Mouse (Mus musculus): ENCODE results near the gene C4bp.
"Not testable (repeated sequence)": the region's sequence is repeated elsewhere in the genome, so short reads cannot be mapped to it uniquely, and the experiment has no call there.

C4bp gene

DNA sequence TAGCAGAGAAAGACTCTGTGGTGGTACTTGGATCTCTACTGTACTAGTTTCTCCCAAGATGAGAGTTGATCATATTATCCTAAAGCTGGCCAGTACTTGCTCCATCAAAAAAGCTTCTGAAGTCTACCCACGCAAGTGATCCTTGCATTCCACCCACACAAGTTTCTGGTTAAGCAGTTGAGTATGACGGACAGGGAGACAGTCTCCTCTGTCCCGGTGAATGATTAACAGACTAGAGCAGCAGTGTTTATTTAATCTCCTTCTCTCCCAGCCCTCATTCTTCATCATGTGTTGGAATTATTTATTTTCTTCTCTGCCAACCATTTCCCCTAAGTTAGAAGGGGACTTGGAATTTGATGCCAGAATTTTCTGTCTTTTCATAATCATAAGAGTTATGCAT is at the start of gene C4bp:
Gene C4bp, minus strand, starts transcription at position 179 of the 400 bp plus-strand sequence.
- peak; percentile 2 to 37 for DNase-seq

DNA sequence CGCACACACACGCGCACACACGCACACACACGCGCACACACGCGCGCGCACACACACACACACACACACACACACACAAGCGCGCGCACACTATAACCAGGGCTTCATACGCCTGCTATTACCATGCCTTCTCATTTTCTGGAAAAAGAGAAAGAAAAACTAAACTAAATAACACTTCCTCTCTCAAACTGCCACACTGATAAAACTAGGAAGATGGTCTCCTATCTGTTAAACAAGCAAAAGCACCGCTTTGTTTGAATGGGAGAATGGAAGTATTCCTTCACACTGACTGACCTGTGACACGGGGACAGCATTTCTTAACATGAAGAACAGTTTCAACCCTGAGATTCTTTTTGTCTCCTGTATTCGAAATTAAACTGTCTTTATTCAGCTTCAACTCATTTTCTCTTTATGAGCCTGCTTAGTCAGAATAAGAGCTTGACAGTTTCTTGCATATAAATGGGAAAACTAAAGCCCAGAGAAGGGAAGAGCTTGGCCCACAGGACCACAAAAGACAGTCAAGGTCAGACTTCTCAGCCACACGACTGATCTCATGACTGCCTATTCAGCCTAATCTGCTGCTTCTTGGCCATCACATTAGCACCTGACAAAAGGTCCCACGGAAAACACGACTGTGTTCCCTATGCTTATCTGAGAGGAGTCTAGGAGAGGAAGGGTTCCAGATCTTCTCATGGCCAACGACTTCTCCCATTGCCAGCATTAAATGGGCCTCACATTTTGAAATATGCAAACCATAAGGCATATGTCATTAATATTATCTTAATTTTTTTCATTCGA is 49.0 kb upstream of the C4bp start:
- DNase-seq: no peak

DNA sequence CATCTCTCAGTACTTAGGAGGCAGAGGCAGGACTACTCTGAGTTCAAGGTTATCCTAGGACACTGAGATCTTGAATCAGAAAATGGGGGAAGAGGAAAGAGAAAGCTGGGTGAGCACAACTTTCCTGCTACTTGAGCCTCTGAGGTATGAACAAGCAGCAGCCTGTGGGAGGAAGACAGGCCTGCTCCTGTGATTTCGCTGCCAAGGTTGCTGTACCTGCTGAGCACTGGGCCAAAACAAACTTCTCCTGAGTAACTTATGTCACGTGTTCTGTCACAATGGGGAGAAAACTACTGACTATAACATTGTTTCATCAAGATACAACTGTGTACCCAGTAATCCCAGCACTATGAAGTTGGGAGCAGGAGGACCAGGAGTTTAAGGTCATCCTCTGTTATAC is 42.2 kb upstream of the C4bp start:
- DNase-seq: peak in 1 of 2 experiments; percentile 12

DNA sequence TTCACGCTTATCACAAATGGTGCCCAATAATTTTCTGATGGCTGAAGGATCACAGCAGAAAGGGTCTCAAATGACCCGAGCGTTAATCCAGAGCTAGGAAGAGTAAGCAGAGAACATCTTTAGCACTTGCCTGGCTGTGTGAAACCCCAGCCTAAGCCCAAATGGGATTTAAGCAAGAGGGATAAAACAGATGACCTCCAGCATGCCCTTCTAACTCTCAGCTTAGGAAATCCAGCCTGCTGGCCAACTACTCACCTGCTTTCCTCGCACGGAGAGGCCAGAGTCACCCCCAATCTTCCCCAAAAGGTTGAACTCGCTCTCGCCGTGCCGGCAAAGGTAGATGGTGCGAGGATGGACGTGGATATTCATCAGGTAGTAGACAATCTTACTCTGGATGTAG is 40.5 kb upstream of the C4bp start:
- DNase-seq: no peak

DNA sequence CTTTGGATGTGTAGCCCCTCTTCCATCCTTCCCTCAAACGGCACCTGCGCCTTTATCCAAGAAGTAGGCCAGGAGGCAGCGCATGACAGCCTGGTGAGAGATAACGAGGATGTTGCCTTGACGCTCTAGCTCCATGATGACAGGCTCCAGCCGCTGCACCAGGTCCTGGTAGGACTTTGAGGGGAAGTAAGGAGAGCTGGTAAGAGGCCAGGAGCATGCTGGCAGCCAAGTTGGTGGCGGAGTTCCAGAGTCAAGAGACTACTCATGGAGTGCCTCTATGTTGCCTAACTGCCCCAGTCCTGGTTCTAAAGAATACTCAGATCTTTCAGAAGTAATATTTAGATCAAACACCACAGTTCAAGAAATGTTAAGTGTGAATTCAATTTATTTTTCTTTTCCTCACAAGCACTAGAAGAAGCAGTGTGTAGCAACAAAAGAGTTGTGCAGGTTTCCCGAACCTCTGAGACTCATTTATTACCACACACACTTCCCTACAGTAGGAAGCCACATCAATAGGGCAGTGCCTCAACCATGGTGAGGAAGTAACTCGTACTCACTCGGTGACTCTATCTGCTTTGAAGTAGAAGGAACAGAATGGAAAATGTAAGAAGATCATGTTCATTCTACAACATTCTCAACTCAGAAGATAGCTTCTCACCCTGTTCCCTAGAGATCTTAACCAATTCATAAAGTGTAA is 38.7 kb upstream of the C4bp start:
- DNase-seq: no peak

DNA sequence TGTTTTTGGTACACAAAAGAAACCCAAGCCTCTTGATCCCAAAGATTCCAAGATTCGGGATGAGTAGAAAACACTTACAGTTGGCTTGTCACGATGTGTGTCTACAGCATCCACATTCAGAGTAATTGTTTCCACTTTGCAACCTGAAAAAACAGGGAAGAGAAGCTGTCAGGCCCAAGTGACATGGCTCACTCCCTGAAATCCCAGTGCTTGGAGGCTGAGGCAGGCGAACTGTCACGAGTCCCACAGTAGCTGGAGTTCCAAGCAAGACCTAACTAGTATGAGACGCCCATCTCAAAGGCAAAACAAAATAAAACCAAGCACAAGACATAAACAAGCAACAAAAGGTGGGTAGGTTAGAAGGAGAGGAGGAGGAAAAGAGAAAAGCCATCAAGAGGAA is 37.2 kb upstream of the C4bp start:
- no peak for DNase-seq

DNA sequence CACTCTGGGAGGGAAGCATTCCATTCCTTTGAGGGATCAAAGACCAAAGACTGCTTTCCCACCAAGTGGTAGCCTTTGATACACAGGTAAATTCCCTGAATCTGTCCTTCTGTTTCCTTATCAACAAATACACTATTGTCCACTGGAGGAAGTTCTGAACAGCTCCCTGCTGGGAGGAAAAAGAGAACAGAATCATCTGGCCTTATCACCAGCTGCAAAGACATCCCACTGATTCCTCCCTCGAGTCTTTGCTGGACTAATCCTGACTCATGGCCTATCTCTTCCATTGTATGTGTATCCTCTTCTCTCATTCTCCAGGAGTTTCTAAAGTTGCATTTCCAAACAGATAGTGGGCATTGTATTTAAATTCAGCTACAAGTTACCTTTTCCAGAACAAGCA is 22.5 kb upstream of the C4bp start:
- no peak for DNase-seq

DNA sequence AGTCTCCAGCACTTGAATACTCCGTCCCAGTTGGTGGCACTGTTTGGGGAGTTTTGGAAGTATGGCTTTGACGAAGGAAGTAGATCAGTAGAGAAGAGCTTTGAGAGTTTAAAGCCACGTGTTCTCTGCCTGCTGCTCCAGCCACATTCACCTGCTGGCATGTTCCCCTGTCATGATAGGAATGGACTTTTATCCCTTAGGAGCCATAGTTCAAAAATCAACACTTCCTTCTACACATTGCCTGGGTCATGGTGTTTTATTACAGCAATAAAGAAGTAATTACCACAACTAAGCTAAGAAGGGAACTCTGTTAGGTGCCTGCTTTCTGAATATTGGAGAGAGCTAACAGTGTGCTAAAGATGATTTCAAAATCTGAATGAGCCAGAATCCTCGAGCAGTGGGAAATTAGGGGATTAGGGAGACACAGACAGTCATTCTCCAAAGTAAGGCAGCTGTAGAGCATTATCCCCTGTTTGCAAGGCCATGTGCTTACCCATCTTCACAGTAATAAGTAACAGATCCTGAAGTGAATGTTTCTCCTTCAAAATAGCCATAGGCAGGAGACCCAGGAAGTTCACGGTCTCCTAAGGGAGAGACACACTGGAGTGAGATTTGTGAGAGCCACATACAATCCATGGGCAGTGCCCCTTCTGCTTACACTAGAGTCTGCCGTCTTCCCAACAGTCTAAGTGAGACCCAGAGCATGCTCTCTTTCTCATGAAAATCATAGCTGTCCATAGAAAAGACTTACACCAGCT is 20.4 kb upstream of the C4bp start:
- no peak for DNase-seq

DNA sequence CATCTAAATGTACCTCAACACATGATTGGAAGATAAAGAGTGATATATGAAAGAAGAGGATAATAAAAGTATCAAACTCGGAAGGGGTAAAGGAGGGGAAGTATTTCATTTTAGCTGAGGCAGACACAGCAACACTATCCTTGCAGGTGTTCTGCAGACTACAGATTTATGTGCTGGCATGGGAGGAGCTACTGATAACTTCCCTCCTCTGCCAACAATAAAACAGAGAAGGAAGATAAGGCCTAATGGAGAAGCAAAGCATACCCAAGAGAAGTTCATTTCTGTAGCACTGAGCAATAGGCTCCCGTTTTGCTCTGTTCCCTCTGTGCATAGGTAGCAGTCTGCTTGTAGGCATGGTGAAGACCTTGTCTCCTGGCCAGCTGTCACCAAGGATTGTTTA is 19.6 kb upstream of the C4bp start:
- DNase-seq: no peak

DNA sequence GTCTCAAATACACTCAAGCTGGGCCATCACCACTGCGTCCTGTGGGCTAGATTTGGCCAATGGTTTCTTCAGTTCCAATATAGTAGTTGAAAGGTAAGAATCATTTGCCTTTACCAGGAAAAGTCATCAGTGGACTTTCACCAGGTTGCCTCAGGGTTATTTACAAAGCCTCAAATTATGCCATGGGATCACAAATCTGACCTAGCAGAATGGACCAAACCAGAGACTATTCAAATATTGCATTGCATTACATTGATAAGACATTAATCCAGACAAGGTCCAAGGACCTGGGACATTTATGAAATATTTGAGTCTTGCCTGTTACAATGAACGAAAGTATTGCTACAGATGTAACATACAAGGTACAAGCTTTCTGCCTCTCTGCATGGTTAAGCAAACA is 17.1 kb upstream of the C4bp start:
- no peak for DNase-seq

DNA sequence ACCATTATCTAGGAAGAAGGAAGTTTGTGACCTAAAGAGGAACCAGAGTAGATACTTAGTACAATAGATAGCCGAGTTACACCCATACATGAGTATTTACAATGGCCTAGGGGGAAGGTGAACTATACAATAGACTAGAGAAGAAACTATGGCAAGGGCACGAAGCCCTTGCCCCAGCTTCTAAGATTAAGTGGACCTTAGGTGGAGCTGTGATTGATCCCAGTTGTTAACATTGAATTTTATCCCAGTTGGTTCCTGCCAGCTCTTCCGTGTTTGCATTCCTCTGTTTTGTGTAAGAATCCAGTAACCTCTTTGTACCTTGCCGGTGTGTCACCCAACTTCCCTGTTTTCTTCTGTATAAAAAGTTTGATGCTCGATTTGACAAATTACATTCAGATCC is 2.1 kb upstream of the C4bp start:
- DNase-seq: not testable (repeated sequence)

DNA sequence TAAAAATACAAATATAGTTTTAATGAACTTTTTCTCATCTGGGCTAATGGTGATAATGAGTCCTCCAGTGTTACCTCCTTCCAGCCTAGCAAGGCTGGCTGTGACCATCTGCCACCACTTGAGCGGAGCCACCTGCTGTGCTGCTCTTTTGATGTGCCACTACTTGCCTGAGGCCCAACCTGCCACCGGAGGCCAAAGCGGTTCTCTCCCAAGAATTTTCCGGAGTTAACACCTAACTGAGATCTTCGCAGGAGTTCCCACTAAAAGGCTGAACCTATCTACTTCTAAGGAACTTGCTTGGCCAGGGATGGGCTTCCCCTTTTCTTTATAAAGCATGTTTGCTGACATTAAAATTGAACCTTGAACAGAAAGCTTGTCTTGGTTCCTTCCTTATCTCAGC is 1.8 kb downstream of the C4bp start:
- DNase-seq: not testable (repeated sequence)

DNA sequence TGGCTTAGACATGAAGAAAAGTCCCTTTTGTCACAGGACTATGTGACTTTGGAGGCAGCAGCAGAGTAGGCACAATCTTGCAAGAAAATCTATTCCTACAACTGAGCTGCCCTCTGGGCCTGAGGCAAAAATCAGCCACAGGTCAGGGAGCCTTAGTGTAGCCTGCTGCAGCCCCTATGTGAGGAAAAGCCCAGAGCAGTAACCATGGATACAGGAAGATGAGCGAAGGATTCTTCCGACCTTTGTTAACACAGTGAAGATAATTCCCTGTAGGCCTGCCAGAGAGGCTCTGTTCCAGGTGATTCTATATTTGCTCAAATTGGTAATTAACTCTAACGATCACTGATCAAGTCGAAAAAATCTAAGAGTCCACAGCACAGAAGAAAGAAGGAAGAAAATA is 17.3 kb downstream of the C4bp start:
- no peak for DNase-seq

DNA sequence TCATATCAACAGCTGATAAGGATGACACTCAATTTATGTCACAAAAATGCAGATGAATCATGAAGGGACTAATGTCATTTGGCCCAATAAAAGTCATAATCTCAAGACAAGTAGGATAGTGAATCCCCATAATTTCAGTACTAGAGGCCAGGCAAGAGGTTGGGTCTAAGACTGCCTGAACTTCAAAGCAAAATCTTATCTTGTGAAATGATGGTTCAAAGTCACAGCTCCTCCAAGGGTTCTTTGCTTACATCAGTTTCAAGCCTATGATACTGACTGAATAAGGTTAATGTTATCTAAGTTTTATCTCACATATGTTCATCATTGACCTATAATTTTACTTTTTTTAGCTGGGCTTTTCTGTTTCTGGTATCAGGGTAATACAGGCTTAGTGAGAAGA is 20.5 kb downstream of the C4bp start:
- no peak for DNase-seq

DNA sequence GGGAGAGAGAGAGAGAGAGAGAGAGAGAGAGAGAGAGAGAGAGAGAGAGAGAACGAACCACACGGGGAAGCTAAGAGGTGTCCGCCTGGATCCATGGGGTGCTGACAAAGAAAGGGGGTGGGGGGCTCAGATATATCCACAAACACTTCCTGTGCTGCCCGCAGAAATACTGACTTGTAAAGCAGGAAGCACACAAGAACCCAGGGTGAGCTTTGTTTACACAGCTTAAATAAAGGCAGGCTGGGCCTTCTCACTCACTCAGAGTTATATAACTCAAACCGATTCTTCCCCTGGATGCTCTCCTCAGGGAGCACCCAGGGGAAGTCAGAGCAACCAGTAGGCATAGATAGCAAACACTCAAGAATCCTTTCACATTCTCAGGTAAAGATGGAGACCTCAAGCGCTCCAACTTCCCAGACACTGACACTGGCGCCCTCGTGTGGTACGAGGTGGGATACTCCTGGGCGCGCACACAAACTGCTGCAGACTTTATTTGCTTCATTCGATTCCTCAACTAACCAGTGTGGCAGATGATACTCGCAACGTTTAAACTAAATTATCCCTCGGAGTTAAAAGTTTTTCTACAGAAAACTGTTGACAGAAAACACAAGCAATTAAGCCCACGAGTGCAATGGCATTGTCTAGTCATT is 27.5 kb downstream of the C4bp start:
- peak; percentile 16 to 76 for DNase-seq

DNA sequence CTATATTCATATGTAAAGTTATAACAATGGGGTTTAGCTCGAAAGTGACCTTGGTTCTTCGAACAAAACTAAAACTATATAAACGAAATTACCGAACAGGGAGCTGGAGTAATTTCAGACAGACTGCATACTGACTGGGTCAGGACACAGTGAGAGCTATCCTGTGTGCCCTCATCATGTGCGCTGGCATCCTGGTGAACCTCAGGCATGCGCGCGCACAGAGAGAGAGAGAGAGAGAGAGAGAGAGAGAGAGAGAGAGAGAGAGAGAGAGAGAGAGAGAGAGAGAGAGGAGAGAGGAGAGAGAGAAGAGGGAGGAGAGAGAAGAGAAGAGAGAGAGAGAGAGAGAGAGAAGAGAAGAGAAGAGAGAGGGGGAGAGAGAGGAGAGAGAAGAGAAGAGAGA is 28.1 kb downstream of the C4bp start:
- DNase-seq: no peak

DNA sequence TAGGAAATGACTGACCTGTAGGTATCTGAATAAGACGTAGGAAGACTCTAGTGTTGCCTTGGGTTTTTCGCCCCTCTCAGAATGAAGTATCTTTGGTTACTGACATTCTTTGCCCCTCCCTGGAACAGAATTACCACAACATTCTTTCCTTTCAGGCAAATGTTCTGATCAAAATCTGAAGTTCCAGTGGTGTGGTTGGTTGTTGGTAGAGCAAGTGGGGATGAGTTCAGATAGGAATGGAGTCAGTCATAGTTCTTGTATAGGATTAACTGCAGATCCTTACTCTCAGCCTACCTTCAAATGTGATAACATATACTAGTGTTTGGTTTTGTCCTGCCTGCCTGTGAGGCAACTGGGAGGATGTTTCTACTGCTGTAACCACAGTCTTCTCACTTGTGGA is 31.9 kb downstream of the C4bp start, which contains the start of gene Zp3r:
Gene Zp3r, minus strand, starts transcription at position 101 of the 400 bp plus-strand sequence.
- DNase-seq: no peak

DNA sequence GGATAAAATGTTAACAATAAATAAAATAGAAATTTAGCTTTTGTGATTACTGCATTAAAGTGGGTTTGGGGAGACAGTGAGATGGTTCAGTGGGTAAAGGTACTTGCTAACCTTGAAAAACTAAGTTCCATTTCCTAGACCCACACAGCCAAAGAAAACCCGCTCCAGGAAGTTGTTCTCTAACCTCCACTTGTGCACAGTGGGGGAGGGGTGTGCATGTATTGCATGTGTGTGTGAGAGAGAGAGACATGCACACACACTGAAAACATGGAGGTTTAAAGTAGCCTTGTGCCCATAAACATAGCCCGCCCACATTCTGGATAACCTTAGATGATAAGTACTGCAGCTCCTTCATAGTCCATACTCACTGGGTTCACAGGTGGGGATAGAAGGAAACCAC is 65.1 kb downstream of the C4bp start:
- DNase-seq: no peak

DNA sequence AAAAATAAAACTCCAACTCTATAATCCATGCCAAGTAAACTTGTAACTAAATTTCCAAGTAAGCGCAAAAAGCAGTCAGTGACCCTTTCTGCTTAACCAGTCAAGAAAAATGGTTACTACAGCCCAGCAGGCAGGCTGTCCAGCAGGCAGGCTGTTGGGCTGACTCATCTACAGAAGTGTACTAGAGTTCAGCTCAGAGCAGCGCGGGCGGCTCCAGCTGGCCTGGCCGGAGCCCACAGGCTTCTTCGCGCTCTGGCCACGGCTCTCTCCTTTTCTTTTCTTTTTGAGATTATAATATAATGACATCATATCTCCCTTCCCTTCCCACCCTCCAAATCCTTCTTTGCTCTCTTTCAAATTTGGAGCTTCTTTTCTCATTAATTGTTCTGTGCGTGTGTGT is 72.8 kb downstream of the C4bp start:
- peak in 1 of 2 experiments; percentile 3 for DNase-seq
